Mouse (Mus musculus) heart, adult 8-10 months (tissue): ENCODE data around the gene Slc13a2. TPM values are rescaled to one million over a fixed set of nuclear protein-coding genes. Genes with fewer than 3 reads are reported as not detected.

ENCODE experiments used
- DNase-seq: peaks from one replicate; pipeline ENCODE4 v3.0.0; 2022; ENCODE audit warnings: low spot score
- total RNA-seq, 4 experiments: library from RNA; stranded (reverse); gene quantifications; 2 replicates each; pipeline ENCODE4 v1.2.4; 2022

Gene Slc13a2
- total RNA-seq = not detected

- no peak for DNase-seq
Measured at GRCm38 (mm10) chr11:78422055-78422819, at the start of gene Slc13a2. Gene Slc13a2 (minus strand): TSS chr11:78422217.

- no peak for DNase-seq
Measured at GRCm38 (mm10) chr11:78471326-78472103, 49.5 kb upstream of the Slc13a2 start.

GRCm38 (mm10) chr11:78467932-78468331 is 45.9 kb upstream of the Slc13a2 start:
- DNase-seq = no peak

DNA sequence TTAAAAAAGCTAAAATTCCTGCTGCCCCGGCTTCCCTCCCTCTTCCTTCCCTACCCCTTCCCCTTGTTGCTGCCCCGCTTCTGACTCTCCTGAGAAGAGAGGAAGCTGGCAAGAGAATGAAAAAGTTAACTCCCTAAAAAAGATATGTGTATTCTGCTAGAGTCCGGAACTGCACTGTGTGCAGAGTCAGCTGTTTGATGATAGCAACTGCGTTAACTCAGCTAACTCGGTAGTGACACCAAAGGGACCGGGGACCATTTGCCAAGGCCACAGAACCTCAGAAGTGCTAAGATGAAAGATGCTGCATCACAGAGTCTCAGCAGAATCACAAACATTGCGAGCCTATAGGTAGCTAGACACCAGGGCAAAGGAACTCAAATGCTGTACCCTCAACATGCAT is 45.5 kb upstream of the Slc13a2 start:
- no peak for DNase-seq

DNA sequence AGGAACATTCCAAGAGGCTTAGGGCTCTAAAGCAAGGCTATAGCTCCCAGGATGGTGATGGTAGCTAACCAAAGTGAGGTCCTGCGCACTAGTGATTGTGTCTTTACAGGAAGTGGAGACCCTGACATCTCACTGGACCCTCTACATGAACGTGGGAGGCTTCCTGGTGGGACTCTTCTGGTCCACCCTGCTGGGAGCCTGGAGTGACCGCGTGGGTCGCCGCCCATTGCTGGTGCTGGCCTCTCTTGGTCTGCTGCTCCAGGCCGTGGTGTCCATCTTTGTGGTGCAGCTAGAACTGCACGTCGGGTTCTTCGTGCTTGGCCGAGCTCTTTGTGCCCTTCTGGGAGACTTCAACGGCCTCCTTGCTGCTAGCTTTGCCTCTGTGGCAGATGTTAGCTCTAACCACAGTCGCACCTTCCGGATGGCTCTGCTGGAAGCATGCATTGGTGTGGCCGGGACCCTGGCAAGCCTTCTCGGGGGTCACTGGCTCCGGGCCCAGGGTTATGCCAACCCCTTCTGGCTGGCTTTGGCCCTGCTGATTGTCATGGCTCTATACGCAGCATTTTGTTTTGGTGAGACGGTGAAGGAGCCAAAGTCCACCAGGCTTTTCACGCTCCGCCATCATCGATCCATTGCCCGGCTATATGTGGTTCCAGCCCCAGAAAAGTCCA is 44.4 kb upstream of the Slc13a2 start:
- DNase-seq = no peak

GRCm38 (mm10) chr11:78465568-78466180 is 43.7 kb upstream of the Slc13a2 start, which contains the start of gene Slc46a1:
Gene Slc46a1 (plus strand): TSS chr11:78465697.
- DNase-seq = peak; percentile 76

GRCm38 (mm10) chr11:78465116-78465515 is 43.1 kb upstream of the Slc13a2 start:
- DNase-seq = no peak

DNA sequence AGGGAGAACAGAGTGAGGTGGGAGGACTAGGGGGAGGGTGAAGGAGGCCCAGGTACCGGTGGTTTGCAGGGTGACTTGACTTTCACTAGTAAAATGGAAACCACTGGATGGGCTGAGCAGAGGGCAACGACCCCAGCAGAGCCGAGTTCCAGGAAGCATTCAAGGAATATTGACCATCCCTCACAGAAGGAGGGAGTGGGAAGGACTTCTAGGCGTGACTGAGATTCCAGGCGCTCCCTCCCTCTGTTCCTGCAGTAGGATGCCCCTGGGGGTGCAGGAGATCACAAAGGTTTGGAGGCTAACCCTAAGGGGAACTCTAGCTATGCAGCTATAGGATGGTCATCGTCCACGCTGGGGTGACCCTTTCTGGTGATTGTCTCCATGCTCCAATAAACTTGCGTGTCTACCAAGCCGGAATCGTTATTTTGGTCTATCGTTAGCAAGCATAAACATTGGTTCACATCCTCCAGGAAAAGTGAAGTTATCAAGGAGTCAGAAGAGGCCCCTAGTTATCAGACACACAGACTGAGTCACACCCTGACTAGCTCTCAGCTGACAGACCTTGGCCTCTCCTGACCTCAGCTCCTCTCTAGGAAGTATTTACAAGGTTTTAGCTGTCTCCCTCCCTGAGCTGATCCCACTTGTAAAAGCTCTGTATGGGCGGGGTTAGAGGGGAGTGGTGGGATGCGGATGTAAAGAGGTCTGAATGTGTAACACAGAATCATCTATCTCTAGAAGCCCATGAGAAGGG is 41.4 kb upstream of the Slc13a2 start:
- DNase-seq = no peak

DNA sequence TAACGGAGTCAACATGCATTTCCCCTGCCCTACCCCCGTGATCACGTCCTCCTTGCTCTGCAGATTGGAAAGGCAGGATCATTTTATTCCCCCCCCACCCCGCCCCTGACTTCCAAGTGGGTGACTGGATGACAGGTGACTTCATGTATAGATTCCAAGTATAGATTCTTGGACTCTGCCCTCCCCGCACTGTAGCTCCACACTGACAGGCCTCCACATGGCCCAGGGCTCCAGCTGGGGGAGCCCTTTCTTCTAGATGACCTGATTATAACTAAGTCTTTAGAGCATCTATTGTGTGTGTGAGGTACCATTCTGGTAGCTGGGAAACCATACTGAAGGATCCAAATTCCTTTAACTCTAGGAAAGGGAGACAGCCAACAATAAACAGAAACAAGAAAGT is 40.7 kb upstream of the Slc13a2 start:
- DNase-seq = no peak

DNA sequence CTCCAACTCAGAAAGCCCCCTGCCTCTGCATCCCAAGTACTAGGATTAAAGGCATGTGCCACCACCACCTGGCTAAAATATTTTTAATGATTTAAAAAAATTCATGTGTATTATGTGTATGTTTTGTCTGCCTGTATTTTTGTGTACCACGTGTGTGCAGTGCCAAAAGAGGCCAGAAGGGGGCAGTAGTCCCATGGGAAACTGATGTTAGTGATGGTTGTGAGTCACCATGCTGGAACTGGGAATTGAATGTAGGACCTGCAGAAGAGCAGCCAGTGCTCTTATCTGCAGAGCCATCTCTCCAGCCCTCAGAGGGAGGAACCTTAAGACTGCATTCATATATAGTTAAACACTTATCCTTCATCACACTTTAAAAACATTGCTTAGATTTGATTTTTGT is 39.9 kb upstream of the Slc13a2 start:
- DNase-seq = no peak

GRCm38 (mm10) chr11:78458740-78459139 is 36.7 kb upstream of the Slc13a2 start:
- DNase-seq = no peak

GRCm38 (mm10) chr11:78455308-78455707 is 33.3 kb upstream of the Slc13a2 start:
- peak; percentile 19 for DNase-seq

GRCm38 (mm10) chr11:78454276-78454675 is 32.3 kb upstream of the Slc13a2 start:
- no peak for DNase-seq

- DNase-seq = peak; percentile 48
Measured at GRCm38 (mm10) chr11:78453675-78454074, 31.7 kb upstream of the Slc13a2 start.

DNA sequence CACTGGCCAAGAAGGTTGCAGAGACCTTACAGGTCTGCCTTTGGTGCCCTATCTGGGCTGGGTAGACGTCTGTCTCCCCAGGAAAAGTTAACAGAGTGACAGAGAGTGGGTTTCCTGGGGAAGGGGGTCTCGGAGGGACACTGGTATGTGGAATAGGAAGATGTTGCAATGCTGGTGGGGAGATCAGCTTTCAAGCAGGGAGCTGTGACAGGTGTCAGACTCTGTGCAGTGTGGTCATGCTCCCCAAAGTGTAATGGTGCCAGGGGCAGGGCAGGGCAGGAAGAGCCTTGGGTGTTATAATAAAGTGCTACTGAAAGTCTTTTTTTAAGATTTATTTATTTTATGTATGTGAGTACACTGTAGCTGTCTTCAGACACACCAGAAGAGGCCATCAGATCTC is 28.3 kb upstream of the Slc13a2 start:
- no peak for DNase-seq

DNA sequence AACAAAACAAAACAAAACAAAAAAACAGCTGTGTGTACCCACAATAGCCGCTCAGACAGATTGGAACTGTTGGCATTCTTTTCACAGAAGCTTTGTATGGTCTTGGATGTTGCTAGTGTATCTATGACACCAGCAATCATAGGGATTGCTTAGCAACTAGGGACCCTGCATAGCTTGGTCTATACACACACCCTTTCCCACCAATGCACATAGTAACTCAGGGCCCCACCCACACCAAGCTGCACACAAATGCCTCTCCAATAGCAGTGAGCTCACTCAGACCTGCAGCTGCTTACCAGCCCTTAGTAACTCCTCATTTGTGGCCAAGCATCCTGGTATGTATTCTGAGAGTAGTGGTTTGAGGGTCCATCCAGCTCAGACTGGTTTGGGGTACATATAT is 26.2 kb upstream of the Slc13a2 start:
- no peak for DNase-seq

DNA sequence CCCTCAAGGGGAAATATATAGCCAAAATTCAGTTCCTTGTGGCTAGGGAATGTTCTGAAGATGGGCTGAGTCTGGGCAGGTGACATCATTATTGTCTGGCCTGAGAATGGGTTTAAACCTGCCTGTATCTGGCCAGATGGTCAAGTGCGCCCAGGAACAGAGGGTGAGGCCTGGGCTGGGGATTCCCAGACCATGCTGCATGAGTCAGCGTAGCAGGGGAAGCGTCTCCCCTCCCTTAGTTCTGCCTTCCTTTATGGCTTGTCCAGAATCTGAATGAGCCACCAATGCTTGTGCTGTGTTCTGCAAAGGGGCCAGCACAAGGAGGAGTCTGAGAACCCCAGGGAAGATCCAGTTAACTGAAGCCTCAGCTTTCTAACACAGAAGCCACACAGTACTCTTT is 25.2 kb upstream of the Slc13a2 start:
- DNase-seq = no peak

- no peak for DNase-seq
Measured at GRCm38 (mm10) chr11:78443115-78443514, 21.1 kb upstream of the Slc13a2 start.

- no peak for DNase-seq
Measured at GRCm38 (mm10) chr11:78438399-78438930, 16.4 kb upstream of the Slc13a2 start.

DNA sequence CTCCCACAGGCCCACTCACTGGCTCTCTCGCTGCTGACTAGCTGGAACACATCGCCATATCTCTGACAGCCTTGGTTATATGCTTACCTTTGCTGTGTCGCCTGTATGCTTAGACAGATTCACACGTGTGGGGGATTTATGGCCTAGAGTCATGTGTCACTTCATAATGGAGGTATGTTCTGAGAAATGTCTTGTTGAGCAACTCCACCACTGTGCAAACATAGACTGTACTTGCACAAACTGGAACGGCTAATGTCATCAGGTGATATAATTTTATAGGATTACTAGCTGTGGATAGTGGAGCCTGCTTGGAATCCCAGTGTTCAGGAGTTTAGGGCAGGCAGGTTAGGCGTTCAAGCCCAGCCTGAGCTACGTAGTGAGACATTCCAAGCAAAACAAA is 15.2 kb upstream of the Slc13a2 start:
- no peak for DNase-seq

DNA sequence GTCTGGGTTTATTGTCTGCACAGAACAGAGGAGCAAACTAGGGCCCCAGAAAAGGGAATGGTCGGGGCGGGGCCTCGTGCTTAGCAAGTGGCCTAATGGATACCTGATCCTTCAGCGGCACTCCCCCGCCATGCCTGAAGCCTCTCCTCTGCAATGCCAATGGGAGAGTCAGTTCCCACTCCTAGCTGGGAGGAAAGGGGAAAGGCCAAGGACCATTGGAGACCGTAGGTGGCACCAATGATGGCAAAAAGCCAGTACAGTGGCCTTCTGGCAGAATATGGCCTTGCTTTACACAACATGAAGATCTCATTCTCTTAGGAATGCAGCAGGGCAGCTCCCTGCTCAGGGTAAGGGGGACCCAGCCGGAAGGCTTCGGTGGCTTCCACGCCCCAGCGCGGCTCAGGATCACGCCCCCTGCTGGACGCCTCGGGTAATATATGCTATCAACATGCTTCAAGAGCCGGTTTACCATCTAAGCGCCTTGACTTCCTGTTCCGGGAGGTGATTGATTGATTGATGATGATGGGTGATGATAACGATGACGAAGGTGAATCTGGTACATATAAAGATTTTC is 13.8 kb upstream of the Slc13a2 start:
- no peak for DNase-seq
